In the genomic region with DNA sequence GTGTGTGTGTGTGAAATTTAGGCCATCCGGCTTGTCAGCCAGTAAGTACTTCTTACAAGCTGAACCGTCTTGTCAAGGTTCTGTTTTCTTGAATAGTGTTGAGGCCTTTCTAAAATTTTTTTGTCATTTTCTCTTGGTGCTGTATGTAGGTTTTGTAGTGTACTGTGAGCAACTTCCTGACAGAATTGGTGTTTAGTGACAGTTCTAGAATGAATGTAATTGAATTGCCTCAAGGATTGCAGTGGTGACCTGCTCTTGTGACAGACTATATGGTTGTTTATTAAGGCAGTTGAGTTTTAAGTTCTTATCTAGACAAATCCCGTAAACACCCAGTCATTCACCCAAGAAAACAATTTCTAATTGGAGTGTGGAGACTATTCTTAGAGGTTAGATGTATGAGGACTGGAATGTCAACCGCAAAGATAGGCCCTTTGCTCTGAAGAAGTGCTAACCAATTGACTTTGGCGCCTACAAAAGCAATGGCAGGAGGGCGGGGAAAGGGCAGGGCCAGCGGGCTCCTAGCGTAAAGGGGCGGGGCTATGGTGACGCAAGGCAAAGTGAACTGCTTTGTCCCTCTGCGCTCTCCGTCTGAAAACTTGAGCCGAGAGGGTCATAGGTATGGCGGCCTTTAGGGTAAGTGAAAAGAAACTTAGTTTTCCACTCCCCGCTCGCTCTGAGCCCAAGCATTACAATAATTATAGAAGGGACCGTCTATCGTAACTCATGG, we compare ENCODE assay signal across 7 mouse cellular contexts. TPM values are rescaled to one million over a fixed set of nuclear protein-coding genes. Genes with fewer than 3 reads are reported as not detected.
DNase-seq lines count a peak whose midpoint lies in the region; ATAC-seq and TF ChIP-seq lines count a peak whose summit lies in the region.

Apool (plus strand) TSS at position 531 of the 727 bp plus-strand sequence.

- peak within 1 kb of the TSS; percentile 65 for H3K4me3 ChIP-seq in embryonic facial prominence, embryonic 10.5 days
- H3K4me3 ChIP-seq in intestine, postnatal 0 days (ENCODE audit: low read depth, low read length): peak within 1 kb of the TSS; percentile 69
- peak within 1 kb of the TSS; percentile 54 for H3K4me3 ChIP-seq in midbrain, embryonic 12.5 days
- H3K4me3 ChIP-seq in small intestine, adult 2 months (ENCODE audit: low read depth, low read length): peak within 1 kb of the TSS; percentile 86

- peak; percentile 99 for ATAC-seq in intestine, postnatal 0 days
- ATAC-seq in midbrain, embryonic 12.5 days (ENCODE audit: low FRiP score, low read depth): peak; percentile 98

- WGBS in embryonic facial prominence, embryonic 10.5 days: 28% methylated on average over 18 of the region's 18 CpGs
- WGBS in intestine, postnatal 0 days: 20% methylated on average over 18 of the region's 18 CpGs
- 26% methylated on average over 18 of the region's 18 CpGs for WGBS in midbrain, embryonic 12.5 days
- WGBS in small intestine, adult 2 months: 18% methylated on average over 18 of the region's 18 CpGs

- H3K4me2 ChIP-seq in intestine, postnatal 0 days (replicated peaks; ENCODE audit: low read depth): peak within 1 kb of the TSS; percentile 40
- peak within 1 kb of the TSS; percentile 45 for H3K4me2 ChIP-seq in midbrain, embryonic 12.5 days (replicated peaks)

- H3K9me3 ChIP-seq in embryonic facial prominence, embryonic 10.5 days: no peaks in the 10 kb centered on the region
- no peaks in the 10 kb centered on the region for H3K9me3 ChIP-seq in intestine, postnatal 0 days (ENCODE audit: control insufficient read depth)
- no peaks in the 10 kb centered on the region for H3K9me3 ChIP-seq in midbrain, embryonic 12.5 days

- no peak for TF ChIP-seq POLR2A in small intestine, adult 2 months (IDR thresholded peaks at IDR 0.05; ENCODE audit: low read depth, low read length)

- H3K4me1 ChIP-seq in embryonic facial prominence, embryonic 10.5 days: no peaks in the 10 kb centered on the region
- no peaks in the 10 kb centered on the region for H3K4me1 ChIP-seq in intestine, postnatal 0 days (replicated peaks; ENCODE audit: control insufficient read depth, insufficient read depth, low read length)
- 0 out of 2 replicates have a peak, but pooled peaks cover 3% of the 10 kb centered on the region for H3K4me1 ChIP-seq in midbrain, embryonic 12.5 days
- H3K4me1 ChIP-seq in small intestine, adult 2 months (ENCODE audit: control insufficient read depth, insufficient read depth, insufficient read length, low read length): no peaks in the 10 kb centered on the region

- no peaks in the 10 kb centered on the region for H3K36me3 ChIP-seq in embryonic facial prominence, embryonic 10.5 days (replicated peaks)
- no peaks in the 10 kb centered on the region for H3K36me3 ChIP-seq in intestine, postnatal 0 days (ENCODE audit: control insufficient read depth, insufficient read depth)
- no peaks in the 10 kb centered on the region for H3K36me3 ChIP-seq in midbrain, embryonic 12.5 days
- no peaks in the 10 kb centered on the region for H3K36me3 ChIP-seq in small intestine, adult 2 months (ENCODE audit: control insufficient read depth, insufficient read depth, low read length)

- intact Hi-C loops in left cerebral cortex, postnatal 4 days (cut with DNase I): no loop called here

- H3K9ac ChIP-seq in intestine, postnatal 0 days (ENCODE audit: low read depth, low read length): peak within 1 kb of the TSS; percentile 38; the same call in 1 of the 2 replicates
- peak within 1 kb of the TSS; percentile 59 for H3K9ac ChIP-seq in midbrain, embryonic 12.5 days (replicated peaks)

- H3K27me3 ChIP-seq in embryonic facial prominence, embryonic 10.5 days (replicated peaks; ENCODE audit: low read depth, poor library complexity, severe bottlenecking): no peaks in the 10 kb centered on the region
- no peaks in the 10 kb centered on the region for H3K27me3 ChIP-seq in intestine, postnatal 0 days (replicated peaks; ENCODE audit: control insufficient read depth, insufficient read depth, low read length)
- H3K27me3 ChIP-seq in midbrain, embryonic 12.5 days: no peaks in the 10 kb centered on the region
- no peaks in the 10 kb centered on the region for H3K27me3 ChIP-seq in small intestine, adult 2 months (ENCODE audit: control insufficient read depth, insufficient read depth, low read length)

- DNase-seq in adrenal gland, postnatal 10 days: peak; percentile 90
- DNase-seq in embryonic facial prominence, embryonic 10.5 days (ENCODE audit: low spot score): peak; percentile 85
- peak; percentile 19 for DNase-seq in gonadal fat pad, adult 2 months (ENCODE audit: low read depth)
- peak; percentile 81 for DNase-seq in left cerebral cortex, postnatal 4 days

- TF ChIP-seq CTCF in intestine, postnatal 0 days (IDR thresholded peaks at IDR 0.05; ENCODE audit: low read depth): no peak
- no peak for TF ChIP-seq CTCF in small intestine, adult 2 months (IDR thresholded peaks at IDR 0.05; ENCODE audit: extremely low read depth, insufficient read length, insufficient replicate concordance, low read depth, low read length)

- H3K27ac ChIP-seq in embryonic facial prominence, embryonic 10.5 days (replicated peaks): peak within 1 kb of the TSS; percentile 88
- 0 out of 2 replicates have a peak within 1 kb of the TSS, but pooled peaks have one; percentile 9 for H3K27ac ChIP-seq in intestine, postnatal 0 days (ENCODE audit: low read depth, low read length)
- H3K27ac ChIP-seq in midbrain, embryonic 12.5 days (replicated peaks): no peak within 1 kb of the TSS
- H3K27ac ChIP-seq in small intestine, adult 2 months (ENCODE audit: insufficient read depth, low read depth, low read length): peak within 1 kb of the TSS; percentile 77

RNA-seq across cellular contexts. Expression of gene Apool, which starts in this region (rescaled TPM):
- total RNA-seq in adrenal gland, postnatal 10 days (2021): 10 to 100 TPM; 68.1 to 73.5 TPM
- polyA plus RNA-seq in embryonic facial prominence, embryonic 10.5 days (2016; fragmentation: Nextera tagmentation; extraction: Ambion mirVana): 70.8 and 74.1 TPM in 2 replicates
- 5.2 and 6.8 TPM in 2 replicates for polyA plus RNA-seq in gonadal fat pad, adult 2 months (2012; rRNA removed)
- polyA plus RNA-seq in intestine, postnatal 0 days (2015; fragmentation: Nextera tagmentation; extraction: Ambion mirVana): 40.7 and 43.8 TPM in 2 replicates
- total RNA-seq in left cerebral cortex, postnatal 4 days (2021): 1 to 10 TPM; 4.6 to 6.3 TPM
- polyA plus RNA-seq in midbrain, embryonic 12.5 days (2016; fragmentation: Nextera tagmentation; extraction: Ambion mirVana): 51.5 and 53.3 TPM in 2 replicates
- polyA plus RNA-seq in small intestine, adult 2 months (2012; rRNA removed): 0.74 and 1.3 TPM in 2 replicates

Comparison
In these comparisons a context has a peak if more than half of its experiments do, and no peak if none do; other contexts are left out.
1. RNA of gene Apool (total RNA-seq): 68.1 to 73.5 TPM in adrenal gland, postnatal 10 days; 4.6 to 6.3 TPM in left cerebral cortex, postnatal 4 days; every median in the first group is over 4 times any median in the second.
2. DNase-seq: peak in every context shown above with its lines; median percentile 90 in adrenal gland, postnatal 10 days; 85 in embryonic facial prominence, embryonic 10.5 days; 81 in left cerebral cortex, postnatal 4 days; 19 in gonadal fat pad, adult 2 months.
3. Peak in every context shown above with its lines, with median percentiles within 50 percentile points of each other: H3K4me3 ChIP-seq.